In genomic region chr1:179624354-179624753, GRCm38 (mm10) we compare ENCODE assay signal across 9 mouse cellular contexts. TPM values are rescaled to one million over a fixed set of nuclear protein-coding genes. Genes with fewer than 3 reads are reported as not detected.
DNase-seq lines count a peak whose midpoint lies in the region; ATAC-seq and TF ChIP-seq lines count a peak whose summit lies in the region.
"Had no signal": no experiment of that assay in that cellular context is flagged by ENCODE, and none has a peak within 500 bp of the region (broad histone marks: within the 10 kb centered on the region; RNA-seq: fewer than 3 reads in every experiment).

No protein-coding gene starts in this region.

- no peak overlapping the region for H3K27ac ChIP-seq in intestine, embryonic 14.5 days (ENCODE audit: low read depth)
- no peak overlapping the region for H3K27ac ChIP-seq in intestine, embryonic 16.5 days (ENCODE audit: low read length)
- no peak overlapping the region for H3K27ac ChIP-seq in hindbrain, postnatal 0 days
- H3K27ac ChIP-seq: lung, embryonic 15.5 days had no signal

- no peaks in the 10 kb centered on the region for H3K4me1 ChIP-seq in intestine, embryonic 14.5 days (replicated peaks; ENCODE audit: control insufficient read depth, insufficient read depth, low read length)
- no peaks in the 10 kb centered on the region for H3K4me1 ChIP-seq in intestine, embryonic 16.5 days (ENCODE audit: control insufficient read depth, insufficient read depth, low read length)
- H3K4me1 ChIP-seq in hindbrain, postnatal 0 days (ENCODE audit: insufficient read depth, low read length): no peaks in the 10 kb centered on the region
- H3K4me1 ChIP-seq: lung, embryonic 15.5 days had no signal

- WGBS in intestine, embryonic 14.5 days: 65% methylated on average over 4 of the region's 4 CpGs
- WGBS in intestine, embryonic 16.5 days: 65% methylated on average over 4 of the region's 4 CpGs
- WGBS in hindbrain, postnatal 0 days: 72% methylated on average over 4 of the region's 4 CpGs

- no peak overlapping the region for H3K4me3 ChIP-seq in intestine, embryonic 14.5 days (ENCODE audit: low read depth, low read length)
- H3K4me3 ChIP-seq in intestine, embryonic 16.5 days (ENCODE audit: low read length): no peak overlapping the region
- H3K4me3 ChIP-seq in hindbrain, postnatal 0 days (ENCODE audit: low read length): no peak overlapping the region
- H3K4me3 ChIP-seq: lung, embryonic 15.5 days had no signal

- H3K9ac ChIP-seq in intestine, embryonic 14.5 days (ENCODE audit: low read length): no peak overlapping the region
- H3K9ac ChIP-seq in intestine, embryonic 16.5 days (ENCODE audit: low read depth, low read length): no peak overlapping the region
- no peak overlapping the region for H3K9ac ChIP-seq in hindbrain, postnatal 0 days (replicated peaks; ENCODE audit: low read length)
- H3K9ac ChIP-seq: lung, embryonic 15.5 days had no signal

- TF ChIP-seq CTCF in hindbrain, postnatal 0 days (IDR thresholded peaks at IDR 0.05; ENCODE audit: low read depth): peak; percentile 77

- peaks cover 8% of the 10 kb centered on the region for H3K36me3 ChIP-seq in intestine, embryonic 14.5 days (ENCODE audit: control insufficient read depth, insufficient read depth, low read length)
- peaks cover 3% of the 10 kb centered on the region for H3K36me3 ChIP-seq in intestine, embryonic 16.5 days (ENCODE audit: control insufficient read depth, insufficient read depth, low read length)
- peaks cover 8% of the 10 kb centered on the region for H3K36me3 ChIP-seq in hindbrain, postnatal 0 days (ENCODE audit: insufficient read depth, low read length)

- no peak overlapping the region for H3K4me2 ChIP-seq in intestine, embryonic 14.5 days (ENCODE audit: low read length)
- H3K4me2 ChIP-seq in intestine, embryonic 16.5 days (ENCODE audit: low read depth, low read length): no peak overlapping the region
- no peak overlapping the region for H3K4me2 ChIP-seq in hindbrain, postnatal 0 days (ENCODE audit: low read depth, low read length)
- H3K4me2 ChIP-seq: lung, embryonic 15.5 days had no signal

- DNase-seq in intestine, embryonic 14.5 days (ENCODE audit: low spot score): peak; percentile 77
- DNase-seq in B cell, adult 2 months: peak; percentile 56 to 58
- peak; percentile 72 for DNase-seq in ZHBTc4 (ENCODE audit: low read depth, low spot score)
- DNase-seq in cerebellum, postnatal 4 days (ENCODE audit: low spot score in 2 of 2): peak; percentile 38 to 54
- DNase-seq in hindbrain, postnatal 0 days (ENCODE audit: low spot score): peak; percentile 55
- peak; percentile 48 to 67 for DNase-seq in thymus, postnatal 36 days

- no peaks in the 10 kb centered on the region for H3K9me3 ChIP-seq in intestine, embryonic 14.5 days (ENCODE audit: control insufficient read depth, low read length)
- H3K9me3 ChIP-seq in intestine, embryonic 16.5 days (ENCODE audit: control insufficient read depth, low read length): no peaks in the 10 kb centered on the region
- H3K9me3 ChIP-seq in hindbrain, postnatal 0 days (ENCODE audit: low read length): no peaks in the 10 kb centered on the region
- H3K9me3 ChIP-seq: lung, embryonic 15.5 days had no signal

- no peak for ATAC-seq in intestine, embryonic 14.5 days (replicated peaks; ENCODE audit: low FRiP score, low TSS enrichment, low read depth)
- ATAC-seq in intestine, embryonic 16.5 days: no peak
- ATAC-seq in hindbrain, postnatal 0 days: peak; percentile 38; the same call in 1 of the 2 replicates
- ATAC-seq in megakaryocyte progenitor cell, adult 5-6 weeks (replicated peaks; ENCODE audit: poor library complexity): peak; percentile 93

- H3K27me3 ChIP-seq in intestine, embryonic 14.5 days (replicated peaks; ENCODE audit: control insufficient read depth, insufficient read depth, low read length): no peaks in the 10 kb centered on the region
- H3K27me3 ChIP-seq in intestine, embryonic 16.5 days (replicated peaks; ENCODE audit: control insufficient read depth, insufficient read depth, low read length): no peaks in the 10 kb centered on the region
- no peaks in the 10 kb centered on the region for H3K27me3 ChIP-seq in hindbrain, postnatal 0 days (ENCODE audit: insufficient read depth, low read length)
- H3K27me3 ChIP-seq: lung, embryonic 15.5 days had no signal

RNA-seq across cellular contexts. Expression of gene Sccpdh, which starts 43.7 kb away (rescaled TPM):
- polyA plus RNA-seq in intestine, embryonic 14.5 days (2014; fragmentation: Nextera tagmentation; extraction: Ambion mirVana): 56.3 and 61.7 TPM in 2 replicates
- polyA plus RNA-seq in intestine, embryonic 16.5 days (2015; fragmentation: Nextera tagmentation; extraction: Ambion mirVana): 47.1 and 49.8 TPM in 2 replicates
- total RNA-seq in hindbrain, postnatal 0 days (2014; rRNA removed): 63.8 and 87.3 TPM in 2 replicates
- polyA plus RNA-seq in hindbrain, postnatal 0 days (2015; fragmentation: Nextera tagmentation; extraction: Ambion mirVana): 183 and 187 TPM in 2 replicates
- total RNA-seq in megakaryocyte progenitor cell, adult 5-6 weeks (2015): 18.6 and 26.6 TPM in 2 replicates
- 42.4 and 43.7 TPM in 2 replicates for total RNA-seq in megakaryocyte progenitor cell, adult 5-6 weeks (2017)

Comparison
In these comparisons a context has a peak if more than half of its experiments do, and no peak if none do; other contexts are left out.
1. ATAC-seq: peak in hindbrain, postnatal 0 days (single experiment) and megakaryocyte progenitor cell, adult 5-6 weeks (single experiment); none in intestine, embryonic 14.5 days (single experiment) and intestine, embryonic 16.5 days (single experiment).
2. Peak in every context shown above with its lines, with median percentiles within 50 percentile points of each other: DNase-seq.